Mouse (Mus musculus) liver, adult 2 months (tissue): Measurements from ENCODE around the gene Gm17662.

Experiments
- CTCF ChIP-seq: fragments of 200-500 bp; IDR thresholded peaks from 2 replicates; pipeline ENCODE4 v1.5.1; 2011; ENCODE audit warnings: low read depth, low read length, control low read depth
- POLR2A ChIP-seq: fragments of 200-500 bp; IDR thresholded peaks from 2 replicates; pipeline ENCODE4 v1.6.1; 2011; ENCODE audit warnings: low read length, control low read depth; ENCODE audit not compliant: insufficient read depth; ENCODE audit errors: extremely low read depth

- peak; percentile 47 for TF ChIP-seq CTCF
- TF ChIP-seq POLR2A = no peak
These were observed 39.6 kb upstream of the Gm17662 start for GRCm38 (mm10) chr4:104817509-104817908.
